Mouse (Mus musculus) yolk sac, embryonic 10.5 days (tissue): ENCODE data around the gene Trem2.
A peak's percentile ranks its signal among the peaks of the same experiment; 100 is the strongest.
"Not testable (repeated sequence)": the region's sequence is repeated elsewhere in the genome, so short reads cannot be mapped to it uniquely, and the experiment has no call there.

Experiments used
- DNase-seq: peaks from one replicate; pipeline ENCODE4 v3.0.0-alpha.2; 2017; ENCODE audit warnings: low spot score

Trem2 gene

GRCm38 (mm10) chr17:48350681-48351193 lies 4.5 kb downstream of the Trem2 start:
- DNase-seq, result no peak

- not testable (repeated sequence) for DNase-seq
Observed at GRCm38 (mm10) chr17:48352976-48353375, 6.8 kb downstream of the Trem2 start.

DNA sequence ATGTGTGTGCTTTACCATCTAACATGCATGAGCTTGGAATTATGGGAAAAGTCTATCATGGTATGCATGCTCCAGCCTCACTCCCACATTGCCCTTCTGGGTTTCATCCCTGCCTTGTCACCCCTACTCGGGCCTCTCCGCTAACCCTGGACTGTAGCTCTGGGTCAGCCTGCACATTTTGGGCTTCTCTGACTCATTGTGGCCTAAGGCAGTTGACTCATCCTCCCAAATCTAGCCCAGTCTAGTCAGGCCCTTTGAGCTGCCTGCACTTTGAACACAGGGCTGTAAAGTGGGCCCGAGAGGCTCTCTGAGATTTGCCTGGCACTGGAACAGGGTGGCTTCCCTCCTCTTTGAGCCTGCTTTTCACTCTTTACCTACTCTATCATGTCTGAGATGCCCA lies 9.6 kb downstream of the Trem2 start:
- no peak for DNase-seq

- no peak for DNase-seq
Observed at GRCm38 (mm10) chr17:48357892-48358291, 11.7 kb downstream of the Trem2 start.

DNA sequence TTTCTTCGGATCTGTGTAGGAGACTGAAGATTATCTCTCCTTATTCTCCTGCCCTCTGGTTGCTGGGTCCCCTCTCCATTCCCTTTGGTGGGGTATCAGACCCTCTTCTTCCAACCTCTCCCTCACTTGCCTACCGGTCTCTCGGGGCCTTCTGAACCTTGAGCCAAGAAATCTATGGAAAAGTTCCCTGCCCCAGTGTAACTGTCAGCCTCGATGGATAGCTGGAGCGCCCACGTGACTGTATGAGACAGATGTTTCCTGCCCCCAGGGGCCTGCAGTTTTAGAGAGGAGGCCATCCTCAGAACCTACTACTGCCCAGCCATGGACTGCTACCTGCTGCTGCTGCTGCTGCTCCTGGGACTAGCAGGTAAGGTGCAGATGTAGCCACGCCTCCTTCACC lies 13.4 kb downstream of the Trem2 start, which contains the start of gene Treml1:
Treml1 (plus strand) TSS at position 301 of the 400 bp plus-strand sequence.
- DNase-seq, result no peak

DNA sequence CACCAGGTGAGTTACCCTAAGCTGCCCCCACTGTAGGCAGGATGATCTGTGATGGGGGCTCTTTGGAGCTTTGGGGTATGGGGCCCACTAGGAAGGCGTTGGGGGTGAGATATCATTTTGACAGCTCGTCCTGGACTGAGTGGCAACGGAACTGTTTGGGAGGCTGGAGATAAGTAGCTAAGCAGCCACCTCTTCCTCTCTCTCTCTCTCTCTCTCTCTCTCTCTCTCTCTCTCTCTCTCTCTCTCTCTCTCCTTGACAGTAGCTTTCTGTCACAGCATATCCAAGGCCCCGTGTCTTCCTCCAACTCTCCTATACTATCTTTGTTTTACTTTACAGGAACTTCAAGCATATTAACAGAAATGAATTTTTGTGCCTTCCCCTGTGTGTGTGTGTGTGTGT lies 14.3 kb downstream of the Trem2 start:
- no peak for DNase-seq

DNA sequence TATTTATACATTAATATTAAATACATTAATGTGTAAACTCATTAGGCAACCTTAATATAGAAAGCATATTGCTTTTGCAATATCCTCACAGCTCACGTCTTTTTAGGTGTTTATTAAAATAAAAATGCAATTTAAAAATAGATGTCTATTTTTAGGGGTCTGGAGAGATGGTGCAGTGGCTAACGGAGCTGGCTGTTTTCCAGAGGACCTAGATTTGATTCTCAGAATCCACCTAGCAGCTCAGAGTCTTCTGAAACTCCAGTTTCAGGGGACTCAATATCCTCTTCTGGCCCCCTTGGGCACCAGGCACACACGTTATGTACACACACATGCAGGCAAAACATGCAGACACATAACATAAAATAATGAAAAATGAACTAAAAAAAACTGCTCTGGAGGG lies 16.1 kb downstream of the Trem2 start:
- no peak for DNase-seq

DNA sequence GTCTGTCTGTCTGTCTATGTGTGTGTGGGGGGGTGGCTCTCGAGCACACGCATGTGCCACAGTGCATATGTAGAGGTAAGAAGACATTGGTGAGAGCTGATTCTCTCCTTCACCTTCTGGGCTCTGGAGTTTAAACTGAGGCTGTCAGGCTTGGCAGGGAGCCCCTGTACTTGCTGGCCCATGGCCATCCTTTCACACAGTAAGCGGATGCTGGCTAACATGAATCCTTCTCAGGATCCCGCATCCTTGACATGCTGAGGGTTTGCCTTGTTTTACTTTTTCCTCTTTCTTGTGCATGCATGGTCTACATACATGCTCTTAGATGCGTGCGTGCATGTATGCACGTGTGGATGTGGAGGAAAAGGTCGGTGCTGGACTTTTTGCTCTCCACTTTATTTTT lies 16.8 kb downstream of the Trem2 start:
- no peak for DNase-seq

DNA sequence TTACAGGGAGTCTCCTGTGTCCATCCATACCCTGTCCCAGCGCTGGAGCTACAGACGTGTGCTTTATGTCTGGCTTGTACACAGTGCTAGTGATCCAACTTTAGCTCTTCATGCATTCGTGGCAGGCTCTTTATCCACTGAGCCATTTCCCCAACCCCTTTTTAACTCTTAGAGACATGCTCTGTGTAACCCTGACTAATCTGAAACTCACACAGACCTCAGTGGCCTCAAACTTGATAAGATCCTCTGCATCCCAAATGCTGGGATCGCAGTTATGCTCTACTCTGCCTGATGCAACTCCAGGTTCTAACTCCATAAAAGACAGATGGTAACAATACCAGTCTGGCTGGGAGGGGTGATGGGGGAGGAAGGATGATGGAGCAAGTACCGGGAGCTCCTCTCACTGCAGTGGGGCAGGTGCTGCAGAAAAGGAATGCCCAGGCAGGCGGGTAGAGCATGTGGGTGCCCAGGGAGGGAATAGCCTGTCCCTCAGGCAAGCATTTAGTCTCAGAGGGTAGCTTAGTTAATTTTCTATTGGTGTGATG lies 17.3 kb downstream of the Trem2 start:
- DNase-seq, result no peak

- DNase-seq, result no peak
Observed at GRCm38 (mm10) chr17:48365511-48366155, 19.4 kb downstream of the Trem2 start.

DNA sequence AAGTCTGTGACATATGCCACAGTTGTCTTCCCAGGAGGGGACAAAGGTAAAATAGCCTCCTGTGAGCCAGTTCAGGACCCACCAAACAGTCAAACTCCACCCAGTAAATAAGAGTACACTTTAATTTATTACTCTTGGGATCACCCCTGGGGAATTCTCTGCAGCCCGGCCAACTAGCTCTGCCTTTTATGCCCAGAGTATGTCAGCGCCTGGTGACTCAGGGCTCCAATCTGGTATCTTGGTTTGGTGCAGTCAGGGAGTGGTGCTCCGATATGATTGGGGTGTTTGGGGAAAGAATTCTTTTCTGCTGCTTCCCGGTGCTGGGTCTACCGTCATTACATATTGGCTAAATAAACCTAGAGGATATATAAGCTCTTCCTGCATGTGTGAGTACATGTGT lies 20.6 kb downstream of the Trem2 start:
- DNase-seq, result no peak

GRCm38 (mm10) chr17:48371621-48372020 lies 25.4 kb downstream of the Trem2 start:
- no peak for DNase-seq

DNA sequence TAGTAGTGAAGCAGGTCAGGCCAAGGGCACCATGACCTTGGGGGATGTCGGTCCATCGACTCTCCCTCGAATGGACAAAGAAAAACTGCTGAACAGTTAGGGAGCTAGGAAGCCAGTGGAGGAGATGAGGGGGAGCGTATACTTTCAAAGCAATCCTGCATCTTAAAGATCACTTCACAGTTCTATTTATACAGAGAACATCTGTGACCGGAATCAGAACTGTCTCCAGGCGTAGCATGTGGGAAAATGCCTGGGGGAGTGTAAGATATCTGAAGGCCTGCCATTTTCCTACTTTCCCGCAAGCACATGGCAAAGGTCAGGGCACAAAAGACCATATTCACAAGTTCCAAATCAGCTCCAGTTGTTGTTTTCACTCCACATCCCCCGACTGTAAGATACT lies 26.8 kb downstream of the Trem2 start:
- DNase-seq, result no peak

- DNase-seq, result no peak
Observed at GRCm38 (mm10) chr17:48376102-48376501, 29.9 kb downstream of the Trem2 start.

GRCm38 (mm10) chr17:48379050-48379449 lies 32.8 kb downstream of the Trem2 start:
- DNase-seq, result no peak

GRCm38 (mm10) chr17:48385786-48386461 lies 39.7 kb downstream of the Trem2 start:
- no peak for DNase-seq

GRCm38 (mm10) chr17:48388666-48389065 lies 42.5 kb downstream of the Trem2 start:
- no peak for DNase-seq

DNA sequence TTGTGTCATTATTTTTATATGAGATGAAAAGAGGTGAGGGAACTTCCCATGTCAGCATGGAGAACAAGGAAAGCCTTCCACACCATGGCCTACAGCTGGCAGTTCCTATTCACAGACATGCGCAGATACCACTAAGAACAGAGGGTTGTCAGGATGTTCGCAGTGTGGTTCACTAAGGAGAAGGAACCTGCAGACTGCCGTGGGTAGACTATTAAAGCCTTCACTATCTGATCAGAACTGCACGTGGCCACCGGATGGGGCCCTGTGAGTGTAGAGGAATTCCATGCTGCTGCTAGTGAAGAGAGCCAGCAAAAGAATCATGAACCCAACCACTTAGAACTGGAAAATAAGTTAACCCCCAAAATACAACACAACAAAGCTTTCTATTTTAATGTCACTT lies 43.2 kb downstream of the Trem2 start:
- no peak for DNase-seq

DNA sequence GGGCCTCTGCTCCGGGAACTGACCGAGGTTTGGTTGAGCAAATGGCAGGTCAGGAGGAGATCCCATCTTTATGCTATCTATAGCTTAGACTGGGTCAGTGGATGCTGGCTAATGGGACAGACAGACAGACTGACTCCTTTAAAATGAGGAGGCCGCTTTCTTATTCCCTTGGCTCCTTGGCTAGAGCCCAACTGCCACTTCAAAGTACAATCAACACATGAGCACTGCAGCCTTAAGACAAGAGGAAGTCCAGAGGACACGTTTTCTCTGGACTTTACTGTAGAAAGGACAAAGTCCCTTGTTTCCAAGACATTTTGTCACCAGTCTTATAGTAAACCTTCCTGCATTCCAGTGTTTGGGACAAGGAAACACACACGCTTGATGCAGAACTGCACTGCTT lies 45.2 kb downstream of the Trem2 start:
- DNase-seq, result no peak

DNA sequence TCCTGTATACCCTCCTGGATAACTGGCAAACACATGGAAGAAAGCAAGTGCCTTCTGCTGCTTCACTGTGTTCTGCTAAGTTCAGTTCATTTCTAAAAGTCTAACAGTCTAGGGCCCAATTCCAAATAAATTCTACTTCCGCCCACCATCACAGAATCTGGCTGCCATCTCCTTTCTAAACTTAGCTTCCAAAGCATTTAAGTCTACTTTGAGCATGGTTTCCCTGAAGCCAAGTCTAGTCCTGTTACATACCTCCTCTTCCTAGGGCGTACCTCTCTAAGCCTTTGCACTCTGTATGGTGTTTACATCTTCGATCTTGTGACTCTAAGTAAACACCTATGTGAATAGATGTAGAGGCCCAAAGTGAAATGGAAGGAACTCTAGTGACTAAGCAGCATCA lies 46.4 kb downstream of the Trem2 start:
- peak; percentile 44 for DNase-seq

DNA sequence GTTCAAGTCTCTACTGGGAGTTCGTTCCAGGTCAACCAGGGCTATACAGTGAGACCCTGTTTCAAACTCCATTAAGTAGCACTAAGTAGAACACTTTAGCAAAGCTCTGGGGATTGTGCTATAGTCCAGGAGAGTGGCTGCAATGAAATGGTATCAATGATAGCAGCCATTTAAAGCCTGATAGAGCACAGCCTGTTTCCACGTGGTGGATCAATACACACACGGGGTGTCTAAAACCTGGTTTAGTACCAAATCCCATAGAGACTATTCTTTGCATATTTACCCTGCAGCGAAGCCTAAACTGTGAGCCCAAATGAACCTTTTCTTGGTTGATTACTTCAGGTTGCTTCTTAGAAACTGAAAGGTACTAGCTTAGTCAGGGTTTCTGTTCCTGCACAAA lies 55.5 kb downstream of the Trem2 start:
- no peak for DNase-seq

GRCm38 (mm10) chr17:48402751-48403150 lies 56.5 kb downstream of the Trem2 start:
- DNase-seq, result no peak
